Mouse (Mus musculus) intestine, postnatal 0 days (tissue): ENCODE data around the gene Syne2. TPM values are rescaled to one million over a fixed set of nuclear protein-coding genes. Genes with fewer than 3 reads are reported as not detected.
"Not testable (repeated sequence)": the region's sequence is repeated elsewhere in the genome, so short reads cannot be mapped to it uniquely, and the experiment has no call there.

Experiments
- ATAC-seq: fragments of 200-750 bp; cut with Nextera tagmentation; 2 replicates; pipeline ENCODE4 v1.8.0; 2017; ENCODE audit warnings: mild to moderate bottlenecking, moderate TSS enrichment, moderate library complexity
- H3K27ac ChIP-seq: fragments of 300-500 bp; sonication (generic); 2 replicates; pipeline ENCODE4 v1.5.1; 2014; ENCODE audit warnings: mild to moderate bottlenecking, low read depth, low read length, moderate library complexity
- H3K27me3 ChIP-seq: fragments of 300-500 bp; sonication (generic); replicated peaks from 2 replicates; pipeline ENCODE4 v1.6.1; 2014; ENCODE audit warnings: low read length, mixed read lengths; ENCODE audit not compliant: control insufficient read depth, insufficient read depth
- H3K36me3 ChIP-seq: fragments of 300-500 bp; sonication (generic); 2 replicates; pipeline ENCODE4 v1.6.1; 2014; ENCODE audit warnings: mild to moderate bottlenecking, moderate library complexity; ENCODE audit not compliant: control insufficient read depth, insufficient read depth
- H3K4me1 ChIP-seq: fragments of 300-500 bp; sonication (generic); replicated peaks from 2 replicates; pipeline ENCODE4 v1.6.1; 2014; ENCODE audit warnings: antibody characterized with exemption, low read length, mixed read lengths; ENCODE audit not compliant: control insufficient read depth, insufficient read depth
- H3K4me2 ChIP-seq: fragments of 300-500 bp; sonication (generic); replicated peaks from 2 replicates; pipeline ENCODE4 v1.6.1; 2014; ENCODE audit warnings: low read depth, mild to moderate bottlenecking, moderate library complexity
- H3K4me3 ChIP-seq: fragments of 300-500 bp; sonication (generic); 2 replicates; pipeline ENCODE4 v1.5.1; 2014; ENCODE audit warnings: low read depth, low read length
- H3K9ac ChIP-seq: fragments of 300-500 bp; sonication (generic); 2 replicates; pipeline ENCODE4 v1.6.1; 2014; ENCODE audit warnings: mild to moderate bottlenecking, low read depth, low read length
- H3K9me3 ChIP-seq: fragments of 300-500 bp; sonication (generic); 2 replicates; pipeline ENCODE4 v1.6.1; 2016; ENCODE audit warnings: mixed run types; ENCODE audit not compliant: control insufficient read depth
- CTCF ChIP-seq: sonication (generic); IDR thresholded peaks from 2 replicates; pipeline ENCODE4 v1.5.1; 2016; ENCODE audit warnings: low read depth, mild to moderate bottlenecking, control low read depth, antibody characterized with exemption, moderate library complexity
- WGBS: fragments of 180-500 bp; shearing (Covaris S2); extraction: QIAGEN DNeasy Blood & Tissue Kit; methylation state at CpG from one replicate; pipeline ENCODE4 v1.1.7; 2014; 5-methylcytosine and 5-hydroxymethylcytosine counted together
- microRNA-seq: library from miRNA; unstranded; fragments of <30 nt; microRNA quantifications from one replicate; pipeline ENCODE4, GENCODE M21; 2016
- polyA plus RNA-seq: library from polyadenylated mRNA; unstranded; fragments of >200 nt; fragmentation: Nextera tagmentation; extraction: Ambion mirVana; gene quantifications from 2 replicates; pipeline ENCODE4 v1.2.1, GENCODE M21; 2015

The Syne2 gene
- polyA plus RNA-seq, 1 experiment from 2014 or later, result 14.5 TPM

DNA sequence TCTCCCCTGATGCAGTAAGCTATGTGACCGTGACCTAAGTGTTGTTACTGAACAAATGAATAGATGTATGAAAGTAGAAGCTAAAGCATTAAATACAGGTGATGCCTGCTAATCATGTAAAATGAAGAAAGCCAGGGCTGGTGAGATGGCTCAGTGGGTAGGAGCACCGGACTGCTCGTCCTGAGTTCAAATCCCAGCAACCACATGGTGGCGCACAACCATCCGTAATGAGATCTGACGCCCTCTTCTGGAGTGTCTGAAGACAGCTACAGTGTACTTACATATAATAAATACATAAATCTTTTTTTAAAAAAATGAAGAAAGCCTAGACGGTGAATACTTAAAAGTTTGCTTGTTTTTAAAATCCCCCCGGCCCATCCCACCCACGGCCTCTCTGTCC is 315.1 kb downstream of the Syne2 start:
- not testable (repeated sequence) for H3K36me3 ChIP-seq, H3K4me2 ChIP-seq, H3K4me3 ChIP-seq, H3K9me3 ChIP-seq, H3K9ac ChIP-seq, H3K27ac ChIP-seq, H3K27me3 ChIP-seq, H3K4me1 ChIP-seq, ATAC-seq
- 82% methylated on average over 9 of the region's 9 CpGs for WGBS
- peak; percentile 33 for TF ChIP-seq CTCF

DNA sequence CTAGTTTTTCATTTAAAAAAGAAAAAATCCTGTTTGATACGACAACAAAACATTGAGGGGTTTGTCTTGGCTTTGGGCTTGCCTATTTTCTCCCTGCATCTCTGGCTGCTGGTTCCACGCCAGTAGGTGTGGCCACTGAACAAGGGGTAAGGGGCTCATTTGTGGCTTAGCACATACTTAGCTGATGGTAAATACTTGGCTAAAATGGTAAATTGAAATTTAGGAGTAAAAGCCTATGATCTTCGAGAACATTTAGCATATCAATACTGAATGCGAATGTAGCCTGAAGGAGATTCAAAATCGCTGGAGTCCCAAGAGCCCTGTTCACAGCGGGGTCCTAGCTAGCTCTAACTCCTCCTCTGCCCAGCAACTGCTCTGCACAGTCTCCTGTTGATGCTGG is 318.8 kb downstream of the Syne2 start:
- ATAC-seq, result no peak
- H3K4me1 ChIP-seq, result no peaks in the 10 kb centered on the region
- H3K4me3 ChIP-seq, result no peak overlapping the region
- H3K4me2 ChIP-seq, result no peak overlapping the region
- 55% methylated on average over 6 of the region's 6 CpGs for WGBS
- no peaks in the 10 kb centered on the region for H3K9me3 ChIP-seq
- no peaks in the 10 kb centered on the region for H3K36me3 ChIP-seq
- no peaks in the 10 kb centered on the region for H3K27me3 ChIP-seq
- no peak for TF ChIP-seq CTCF
- H3K27ac ChIP-seq, result no peak overlapping the region
- H3K9ac ChIP-seq, result no peak overlapping the region

DNA sequence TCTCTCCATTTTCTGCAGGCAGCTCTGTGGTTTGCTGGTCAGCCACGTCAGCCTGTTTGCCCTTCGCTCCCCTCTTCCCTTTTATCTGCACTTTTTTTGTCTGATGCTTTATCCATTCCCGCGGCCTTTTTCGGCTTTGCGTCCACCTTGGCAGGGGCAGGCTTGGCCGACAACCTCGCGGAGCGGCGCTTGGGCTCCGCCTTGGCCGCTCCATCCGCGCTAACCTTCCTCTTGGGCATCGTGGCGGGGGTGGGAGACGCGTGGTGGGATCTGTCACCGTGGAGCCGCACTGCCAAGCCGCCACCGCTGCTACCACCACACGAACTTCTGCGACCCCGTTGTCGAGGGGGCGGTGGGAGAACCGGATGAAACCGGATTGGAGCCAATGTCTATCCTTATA is 334.5 kb downstream of the Syne2 start:
- not testable (repeated sequence) for H3K9me3 ChIP-seq, H3K9ac ChIP-seq, H3K4me1 ChIP-seq, ATAC-seq, H3K27ac ChIP-seq, H3K27me3 ChIP-seq, H3K36me3 ChIP-seq
- 15% methylated on average over 30 of the region's 30 CpGs for WGBS
- Histone ChIP-seq H3K4me2 (peak overlapping the region; percentile 51), H3K4me3 (peak overlapping the region; percentile 15; the same call in 1 of the 2 replicates)

Small RNAs within 50 kb of the gene (microRNA-seq; reads per million reads assigned to microRNA genes)
- 2.4 reads per million for gene Mir5101

Other genes with a start within 250 kb of the Syne2 start
- 7.3 and 9.2 TPM in 2 replicates for gene Ppp2r5e, start 221.9 kb upstream of the Syne2 start, polyA plus RNA-seq
- gene Wdr89, start 148.6 kb upstream of the Syne2 start, polyA plus RNA-seq, result 4.3 and 5.3 TPM in 2 replicates
- 24.1 and 25.2 TPM in 2 replicates for gene Sgpp1, start 82.4 kb upstream of the Syne2 start, polyA plus RNA-seq